Mouse (Mus musculus): ENCODE measurements around the gene Vmn2r124. TPM values are rescaled to one million over a fixed set of nuclear protein-coding genes. Genes with fewer than 3 reads are reported as not detected.

Vmn2r124 gene
- polyA plus RNA-seq (2015; fragmentation: Illumina TruSeq; extraction: RNeasy Lipid Tissue Mini Kit (QIAGEN cat#74804); ENCODE audit: insufficient read depth, low replicate concordance) = not detected

DNA sequence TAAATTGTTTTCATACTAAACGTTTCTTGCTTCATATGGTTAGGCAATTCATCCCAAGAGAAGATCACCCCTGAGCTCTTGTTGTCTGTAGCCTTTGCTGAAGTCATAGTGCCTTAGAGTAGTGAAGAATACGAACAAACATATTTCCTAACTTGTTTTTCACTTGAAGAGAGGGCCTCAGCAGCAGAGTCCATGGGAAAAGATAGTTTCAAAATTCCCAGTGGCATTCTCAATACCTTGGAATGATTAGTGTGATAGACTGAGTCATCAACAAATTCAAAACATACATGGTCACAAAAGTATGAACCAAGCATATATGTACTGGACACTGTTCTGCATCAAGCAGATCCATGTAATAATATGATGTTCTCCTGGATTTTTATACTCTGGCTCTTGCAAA is at the start of gene Vmn2r124:
Gene Vmn2r124 (plus strand): TSS at position 301 of the 400 bp plus-strand sequence.

DNA sequence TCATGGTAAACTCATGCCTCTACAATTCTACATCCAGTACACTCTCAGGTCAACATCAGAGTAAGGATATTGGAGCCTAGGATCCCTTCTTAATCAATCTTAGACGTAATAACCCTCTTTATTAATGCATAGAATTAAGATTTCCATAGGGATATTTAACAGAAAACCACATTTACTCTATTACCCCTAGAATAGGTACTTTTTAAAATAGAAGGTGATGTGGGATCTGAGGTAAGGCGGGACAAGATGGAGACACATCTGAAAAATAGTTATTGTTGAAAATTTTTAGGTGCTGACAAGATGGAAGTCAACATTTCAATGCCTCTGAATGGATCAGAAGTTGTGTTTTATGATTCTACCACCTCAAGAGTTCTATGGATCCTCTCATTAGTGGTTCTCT is 27.8 kb upstream of the Vmn2r124 start, which contains the start of gene Fpr-rs4:
Gene Fpr-rs4 (plus strand): TSS at position 301 of the 400 bp plus-strand sequence.

GRCm38 (mm10) chr17:18084716-18085115 is 35.5 kb downstream of the Vmn2r124 start, which contains the start of gene Vmn2r91:
Vmn2r91 (plus strand) TSS chr17:18085016.

Other genes with a start within 250 kb of the Vmn2r124 start
- gene Spaca6, start 222.3 kb upstream of the Vmn2r124 start, polyA plus RNA-seq (2015; fragmentation: Illumina TruSeq; extraction: RNeasy Lipid Tissue Mini Kit (QIAGEN cat#74804); ENCODE audit: insufficient read depth, low replicate concordance) = 22.7 TPM
- not detected for gene Has1, start 194.2 kb upstream of the Vmn2r124 start, polyA plus RNA-seq (2015; fragmentation: Illumina TruSeq; extraction: RNeasy Lipid Tissue Mini Kit (QIAGEN cat#74804); ENCODE audit: insufficient read depth, low replicate concordance)
- 20.3 TPM for gene Fpr1, start 165.5 kb upstream of the Vmn2r124 start, polyA plus RNA-seq (2015; fragmentation: Illumina TruSeq; extraction: RNeasy Lipid Tissue Mini Kit (QIAGEN cat#74804); ENCODE audit: insufficient read depth, low replicate concordance)
- gene Fpr2, start 161.6 kb upstream of the Vmn2r124 start, polyA plus RNA-seq (2015; fragmentation: Illumina TruSeq; extraction: RNeasy Lipid Tissue Mini Kit (QIAGEN cat#74804); ENCODE audit: insufficient read depth, low replicate concordance) = 15.3 TPM
- not detected for gene Fpr3, start 161.6 kb upstream of the Vmn2r124 start, polyA plus RNA-seq (2015; fragmentation: Illumina TruSeq; extraction: RNeasy Lipid Tissue Mini Kit (QIAGEN cat#74804); ENCODE audit: insufficient read depth, low replicate concordance)
- gene Fpr-rs4, start 27.7 kb upstream of the Vmn2r124 start, polyA plus RNA-seq (2015; fragmentation: Illumina TruSeq; extraction: RNeasy Lipid Tissue Mini Kit (QIAGEN cat#74804); ENCODE audit: insufficient read depth, low replicate concordance) = not detected
- gene Vmn2r91, start 35.6 kb downstream of the Vmn2r124 start, polyA plus RNA-seq (2015; fragmentation: Illumina TruSeq; extraction: RNeasy Lipid Tissue Mini Kit (QIAGEN cat#74804); ENCODE audit: insufficient read depth, low replicate concordance) = not detected
- gene Vmn2r92, start 102.5 kb downstream of the Vmn2r124 start, polyA plus RNA-seq (2015; fragmentation: Illumina TruSeq; extraction: RNeasy Lipid Tissue Mini Kit (QIAGEN cat#74804); ENCODE audit: insufficient read depth, low replicate concordance) = not detected
- gene Vmn2r94, start 228.3 kb downstream of the Vmn2r124 start, polyA plus RNA-seq (2015; fragmentation: Illumina TruSeq; extraction: RNeasy Lipid Tissue Mini Kit (QIAGEN cat#74804); ENCODE audit: insufficient read depth, low replicate concordance) = not detected
- not detected for gene Vmn2r93, start 248.7 kb downstream of the Vmn2r124 start, polyA plus RNA-seq (2015; fragmentation: Illumina TruSeq; extraction: RNeasy Lipid Tissue Mini Kit (QIAGEN cat#74804); ENCODE audit: insufficient read depth, low replicate concordance)